Mouse (Mus musculus): ENCODE data around the gene Csad.

Gene Csad

GRCm38 (mm10) chr15:102204674-102205505 is at the start of gene Csad:
Gene Csad, minus strand, starts transcription at chr15:102204724.
- DNase-seq (ENCODE audit: extremely low read depth, insufficient read length, low spot score) = no peak

DNA sequence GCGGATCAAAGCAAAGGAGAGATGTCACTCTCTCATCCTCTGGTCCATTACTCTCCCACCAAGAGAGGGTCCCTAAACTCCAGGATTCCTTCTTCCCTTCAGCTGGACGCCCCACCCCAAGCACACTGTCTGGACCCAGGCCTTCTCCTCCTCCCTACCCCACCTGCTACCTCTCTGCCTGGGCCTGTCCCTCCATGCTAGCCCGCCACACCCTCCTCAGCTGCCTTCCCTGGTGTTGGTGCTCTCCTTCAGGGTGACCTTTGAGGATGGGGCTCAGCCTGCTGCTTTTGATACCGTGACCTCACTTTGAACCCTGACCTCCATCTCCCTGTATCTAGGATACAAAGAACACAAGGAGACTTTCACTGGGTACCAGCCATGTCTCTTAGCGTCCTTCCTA is 46.0 kb upstream of the Csad start:
- DNase-seq (ENCODE audit: extremely low read depth, insufficient read length, low spot score) = no peak

GRCm38 (mm10) chr15:102249967-102250366 is 45.4 kb upstream of the Csad start:
- DNase-seq (ENCODE audit: extremely low read depth, insufficient read length, low spot score) = no peak

- DNase-seq (ENCODE audit: extremely low read depth, insufficient read length, low spot score) = no peak
Measured at GRCm38 (mm10) chr15:102249251-102249691, 44.7 kb upstream of the Csad start.

GRCm38 (mm10) chr15:102248812-102249191 is 44.3 kb upstream of the Csad start:
- DNase-seq (ENCODE audit: extremely low read depth, insufficient read length, low spot score) = no peak

DNA sequence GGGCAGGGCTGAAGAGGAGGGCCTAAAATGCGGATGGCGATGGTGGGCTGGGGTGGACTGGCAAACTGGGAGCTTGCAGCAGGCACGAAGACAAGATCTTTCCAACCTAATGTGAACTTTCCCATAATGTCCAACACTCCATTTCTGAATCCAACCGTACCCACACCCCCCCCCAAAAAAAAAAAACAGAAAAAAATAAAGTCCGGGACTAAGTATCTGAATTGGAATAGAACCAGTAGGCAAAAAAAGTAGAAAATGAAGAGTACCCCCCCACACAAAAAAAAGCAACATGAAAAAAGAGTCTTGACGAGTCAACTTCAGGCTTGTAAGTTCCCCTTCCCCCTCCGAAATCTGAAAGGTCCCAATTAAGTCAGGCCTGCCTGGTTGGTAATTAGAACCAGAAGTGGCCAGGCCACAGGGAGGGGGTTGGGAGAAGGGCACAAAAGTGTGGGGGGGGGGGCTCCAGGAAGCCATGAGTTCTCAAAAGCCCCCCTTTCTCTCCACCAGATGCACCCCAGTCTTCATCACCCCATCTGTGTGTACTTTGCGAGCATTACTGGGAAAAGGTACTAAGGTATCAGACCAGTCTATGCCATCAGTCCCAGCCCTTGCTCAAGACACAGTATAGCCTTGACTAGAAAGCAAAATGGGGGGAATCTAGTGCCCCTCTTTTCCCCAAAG is 43.7 kb upstream of the Csad start:
- no peak for DNase-seq (ENCODE audit: extremely low read depth, insufficient read length, low spot score)

- DNase-seq (ENCODE audit: extremely low read depth, insufficient read length, low spot score) = peak; percentile 79
Measured at GRCm38 (mm10) chr15:102247252-102248130, 43.0 kb upstream of the Csad start.

DNA sequence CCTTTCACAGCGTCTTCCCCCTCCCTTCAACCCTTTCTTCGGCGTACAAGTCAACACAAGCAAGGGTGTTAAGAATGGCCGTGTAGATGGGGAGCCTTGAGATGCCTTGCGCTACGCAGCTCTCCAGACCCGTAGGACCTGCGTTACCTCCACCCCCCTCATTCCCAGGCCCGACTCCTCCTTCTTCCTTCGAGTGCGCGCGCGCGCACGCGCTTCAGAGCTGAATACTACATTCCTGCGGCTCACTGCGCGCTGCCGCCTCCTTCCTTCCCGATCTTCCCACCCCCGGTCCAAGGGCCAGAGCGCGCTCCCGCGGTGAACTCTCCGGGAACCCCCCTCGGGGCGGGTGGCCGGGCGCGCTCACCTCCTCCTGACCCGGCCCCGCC is 42.3 kb upstream of the Csad start:
- DNase-seq (ENCODE audit: extremely low read depth, insufficient read length, low spot score) = peak; percentile 96

GRCm38 (mm10) chr15:102245891-102246741 is 41.6 kb upstream of the Csad start:
- DNase-seq (ENCODE audit: extremely low read depth, insufficient read length, low spot score) = peak; percentile 74

- DNase-seq (ENCODE audit: extremely low read depth, insufficient read length, low spot score) = no peak
Measured at GRCm38 (mm10) chr15:102245461-102245881, 40.9 kb upstream of the Csad start.

DNA sequence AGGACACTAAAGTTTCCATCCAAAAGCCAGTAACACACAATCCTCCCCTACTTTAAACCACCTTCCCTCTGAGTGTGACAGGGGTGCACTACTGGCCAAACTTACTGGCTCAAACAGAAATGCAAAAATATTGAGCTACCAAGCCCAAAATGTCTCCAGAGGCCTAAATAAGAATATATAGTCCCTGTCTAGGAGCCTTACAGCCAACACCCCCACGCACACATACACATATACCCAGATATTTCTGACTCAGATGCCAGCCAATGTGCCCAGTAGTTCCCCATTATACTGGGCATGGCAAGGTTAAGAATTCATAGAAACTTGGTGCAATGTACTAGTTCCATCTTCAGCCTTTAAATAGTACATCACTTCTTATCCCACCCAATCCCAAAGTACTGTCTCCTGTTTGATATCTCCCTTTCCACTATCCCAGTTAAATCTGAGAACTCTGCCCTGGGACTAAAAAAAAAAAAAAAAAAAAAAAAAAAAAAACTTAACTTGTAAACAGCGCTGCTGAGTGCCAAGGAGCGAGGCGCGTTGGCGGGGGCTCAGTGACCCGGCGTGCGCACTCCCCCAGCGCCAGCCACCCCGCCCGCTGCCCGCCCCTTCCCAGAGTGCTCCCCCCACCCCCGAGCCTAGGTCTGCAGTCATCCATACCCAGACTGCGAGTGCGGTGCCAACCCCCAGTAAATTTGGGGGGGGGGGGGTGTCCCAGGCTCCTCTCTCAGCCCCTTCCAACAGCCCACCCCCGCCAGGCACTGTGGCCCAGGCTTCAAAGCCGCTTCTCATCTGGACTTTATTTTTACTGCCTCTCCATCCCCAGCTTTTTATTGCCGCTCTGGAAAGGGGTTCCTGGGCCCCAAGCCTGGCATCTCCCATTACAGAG is 40.0 kb upstream of the Csad start:
- no peak for DNase-seq (ENCODE audit: extremely low read depth, insufficient read length, low spot score)

- peak; percentile 86 for DNase-seq (ENCODE audit: extremely low read depth, insufficient read length, low spot score)
Measured at GRCm38 (mm10) chr15:102243229-102244190, 39.0 kb upstream of the Csad start.

- DNase-seq (ENCODE audit: extremely low read depth, insufficient read length, low spot score) = no peak
Measured at GRCm38 (mm10) chr15:102242404-102243228, 38.1 kb upstream of the Csad start.

GRCm38 (mm10) chr15:102240607-102241006 is 36.1 kb upstream of the Csad start:
- no peak for DNase-seq (ENCODE audit: extremely low read depth, insufficient read length, low spot score)

DNA sequence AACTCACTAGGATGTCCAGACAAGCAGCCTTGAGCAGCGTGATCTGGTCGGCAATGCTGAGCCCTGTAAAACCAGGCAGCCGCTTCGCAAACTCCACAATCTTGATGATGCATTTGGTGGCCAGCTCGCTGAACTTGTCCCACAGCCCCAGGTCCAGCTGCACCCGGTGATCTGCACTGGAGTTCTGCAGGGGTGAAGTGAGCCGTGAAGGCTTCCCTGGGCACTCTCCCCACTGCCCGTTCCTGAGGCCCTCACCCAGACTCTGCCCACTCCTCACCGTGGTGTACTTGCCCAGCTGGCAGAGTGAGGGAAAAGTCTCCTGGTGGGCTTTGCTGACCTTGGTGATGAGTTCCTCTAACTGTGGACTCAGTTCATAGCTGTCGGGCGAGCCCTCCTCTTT is 35.3 kb upstream of the Csad start:
- no peak for DNase-seq (ENCODE audit: extremely low read depth, insufficient read length, low spot score)

- peak; percentile 51 for DNase-seq (ENCODE audit: extremely low read depth, insufficient read length, low spot score)
Measured at GRCm38 (mm10) chr15:102239260-102239590, 34.7 kb upstream of the Csad start.

GRCm38 (mm10) chr15:102238543-102239259 is 34.2 kb upstream of the Csad start:
- no peak for DNase-seq (ENCODE audit: extremely low read depth, insufficient read length, low spot score)

Measured in 3134 (cell line).